ENCODE assay signal across 8 mouse cellular contexts in the genomic region with DNA sequence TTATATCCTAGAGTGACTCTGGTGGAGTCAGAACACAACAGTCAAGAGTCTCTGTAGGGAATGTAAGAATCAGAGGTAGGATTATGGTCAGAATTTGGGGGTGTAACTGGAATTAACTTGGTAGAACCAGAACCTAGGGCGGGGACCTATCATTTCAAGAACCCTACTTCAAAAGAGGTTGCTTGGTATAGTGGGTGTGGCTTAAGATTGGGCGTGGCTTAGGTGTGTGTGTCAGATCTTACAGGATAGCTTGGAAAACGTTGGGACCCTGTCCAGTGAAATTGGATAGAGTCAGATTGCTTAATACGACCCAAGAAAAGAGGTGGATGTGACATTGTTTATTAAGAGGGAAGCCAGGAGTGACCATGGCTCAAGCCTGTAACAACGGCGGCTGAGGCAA. TPM values are rescaled to one million over a fixed set of nuclear protein-coding genes. Genes with fewer than 3 reads are reported as not detected.
DNase-seq lines count a peak whose midpoint lies in the region; ATAC-seq and TF ChIP-seq lines count a peak whose summit lies in the region.

No protein-coding gene starts in this region.

- peaks cover 61% of the 10 kb centered on the region for H3K27me3 ChIP-seq in hindbrain, embryonic 10.5 days (ENCODE audit: insufficient read depth, poor library complexity, severe bottlenecking)
- H3K27me3 ChIP-seq in hindbrain, embryonic 11.5 days (ENCODE audit: control insufficient read depth, insufficient read depth, low read length): peaks cover 41% of the 10 kb centered on the region
- peaks cover 12% of the 10 kb centered on the region for H3K27me3 ChIP-seq in CH12.LX (replicated peaks)
- peaks cover 20% of the 10 kb centered on the region for H3K27me3 ChIP-seq in forebrain, embryonic 15.5 days
- peaks cover 51% of the 10 kb centered on the region for H3K27me3 ChIP-seq in liver, embryonic 14.5 days (ENCODE audit: control insufficient read depth, insufficient read depth, low read length)

- no peak for TF ChIP-seq CTCF in CH12.LX (conservative IDR thresholded peaks at IDR 0.05 in 1 of 2, IDR thresholded peaks at IDR 0.05 in 1 of 2; ENCODE audit: low read depth in 2 of 2, low read length in 2 of 2)
- TF ChIP-seq CTCF in liver, embryonic 14.5 days (IDR thresholded peaks at IDR 0.05; ENCODE audit: low read depth): no peak

- no peak for ATAC-seq in hindbrain, embryonic 11.5 days (ENCODE audit: low FRiP score)
- no peak for ATAC-seq in forebrain, embryonic 15.5 days (replicated peaks)
- no peak for ATAC-seq in liver, embryonic 14.5 days (ENCODE audit: insufficient read depth)

- in situ Hi-C loops in CH12.LX (cut with MboI; ENCODE audit: low pct_ligation_motif_present, low pct_unique_long_range_greater_than_20kb, low sequenced_read_pairs): loop anchor here (5.0 kb wide), 1 partner anchor 102 kb away; a partner anchor contains a TSS

- no peak for TF ChIP-seq RAD21 in CH12.LX (IDR thresholded peaks at IDR 0.05; ENCODE audit: low read depth, low read length)

- TF ChIP-seq POLR2A in CH12.LX (IDR thresholded peaks at IDR 0.05; ENCODE audit: low read depth, low read length): no peak

- no peak overlapping the region; the same call in 1 of the 2 replicates for H3K4me2 ChIP-seq in hindbrain, embryonic 11.5 days (replicated peaks; ENCODE audit: low read depth, low read length)
- H3K4me2 ChIP-seq in CH12.LX (ENCODE audit: insufficient read depth, low read depth, poor library complexity, severe bottlenecking): peak overlapping the region; percentile 76
- H3K4me2 ChIP-seq in forebrain, embryonic 15.5 days (replicated peaks): peak overlapping the region; percentile 70; the same call in 1 of the 2 replicates
- peak overlapping the region; percentile 44 for H3K4me2 ChIP-seq in liver, embryonic 14.5 days (ENCODE audit: low read depth)

- peaks cover 13% of the 10 kb centered on the region; the same call in 1 of the 2 replicates for H3K36me3 ChIP-seq in hindbrain, embryonic 10.5 days
- no peaks in the 10 kb centered on the region for H3K36me3 ChIP-seq in hindbrain, embryonic 11.5 days (ENCODE audit: control insufficient read depth, insufficient read depth, low read length)
- H3K36me3 ChIP-seq in CH12.LX (replicated peaks in 1 of 2; ENCODE audit: control insufficient read depth in 1 of 2, insufficient read depth in 1 of 2, low read length in 1 of 2): peaks cover 16 to 26% of the 10 kb centered on the region in 2 experiments
- H3K36me3 ChIP-seq in forebrain, embryonic 15.5 days: peaks cover 13% of the 10 kb centered on the region; the same call in 1 of the 2 replicates
- H3K36me3 ChIP-seq in liver, embryonic 14.5 days (replicated peaks; ENCODE audit: control insufficient read depth, insufficient read depth, low read depth): no peaks in the 10 kb centered on the region

- peak overlapping the region; percentile 39 for H3K4me3 ChIP-seq in hindbrain, embryonic 10.5 days
- no peak overlapping the region; the same call in 1 of the 2 replicates for H3K4me3 ChIP-seq in hindbrain, embryonic 11.5 days (ENCODE audit: low read depth, low read length)
- H3K4me3 ChIP-seq in CH12.LX (replicated peaks in 1 of 3; ENCODE audit: low read depth in 2 of 3, low read length in 2 of 3, poor library complexity in 1 of 3): peak overlapping the region in 2 of 3 experiments; percentile 41 to 62
- peak overlapping the region; percentile 76; the same call in 1 of the 2 replicates for H3K4me3 ChIP-seq in forebrain, embryonic 15.5 days
- H3K4me3 ChIP-seq in liver, embryonic 14.5 days (ENCODE audit: insufficient read depth in 1 of 2, low read depth in 2 of 2, low read length in 2 of 2): peak overlapping the region in 1 of 2 experiments; percentile 16; a peak in 1 of 4 replicates

- no peak overlapping the region for H3K27ac ChIP-seq in hindbrain, embryonic 10.5 days
- no peak overlapping the region for H3K27ac ChIP-seq in hindbrain, embryonic 11.5 days (ENCODE audit: low read depth, low read length)
- H3K27ac ChIP-seq in CH12.LX (ENCODE audit: insufficient read depth, low read depth): no peak overlapping the region
- H3K27ac ChIP-seq in forebrain, embryonic 15.5 days (replicated peaks): no peak overlapping the region
- H3K27ac ChIP-seq in liver, embryonic 14.5 days: no peak overlapping the region

- peaks cover 62% of the 10 kb centered on the region for H3K4me1 ChIP-seq in hindbrain, embryonic 10.5 days (replicated peaks)
- peaks cover 5% of the 10 kb centered on the region; the same call in 1 of the 2 replicates for H3K4me1 ChIP-seq in hindbrain, embryonic 11.5 days (replicated peaks; ENCODE audit: control insufficient read depth, insufficient read depth, low read length)
- peaks cover 16 to 49% of the 10 kb centered on the region in 2 experiments for H3K4me1 ChIP-seq in CH12.LX (ENCODE audit: control insufficient read depth in 1 of 2, insufficient read depth in 2 of 2)
- H3K4me1 ChIP-seq in forebrain, embryonic 15.5 days: peaks cover 55% of the 10 kb centered on the region
- H3K4me1 ChIP-seq in liver, embryonic 14.5 days (replicated peaks; ENCODE audit: control insufficient read depth in 2 of 2, insufficient read depth in 2 of 2, low read length in 1 of 2): peaks cover 11 to 27% of the 10 kb centered on the region in 2 experiments

- DNase-seq in hindbrain, embryonic 10.5 days (ENCODE audit: low spot score): no peak
- no peak for DNase-seq in hindbrain, embryonic 11.5 days (ENCODE audit: low spot score)
- DNase-seq in CH12.LX (ENCODE audit: extremely low read depth): peak; percentile 58
- DNase-seq in liver, embryonic 14.5 days (ENCODE audit: low read depth in 3 of 3, low spot score in 3 of 3): no peak
- DNase-seq in urinary bladder, adult 18-20 months (ENCODE audit: low spot score in 2 of 2): no peak
- DNase-seq in retina, postnatal 1 day: no peak
- DNase-seq in gastrocnemius, postnatal 36 days: no peak

- H3K79me2 ChIP-seq in CH12.LX (replicated peaks; ENCODE audit: control insufficient read depth, extremely low read depth, insufficient read depth, poor library complexity, severe bottlenecking): no peaks in the 10 kb centered on the region

- 0 out of 2 replicates have a peak, but pooled peaks cover 4% of the 10 kb centered on the region for H3K9me3 ChIP-seq in hindbrain, embryonic 10.5 days
- H3K9me3 ChIP-seq in hindbrain, embryonic 11.5 days (ENCODE audit: control insufficient read depth, low read length): no peaks in the 10 kb centered on the region
- no peaks in the 10 kb centered on the region for H3K9me3 ChIP-seq in CH12.LX (replicated peaks; ENCODE audit: low read length)
- H3K9me3 ChIP-seq in forebrain, embryonic 15.5 days: no peaks in the 10 kb centered on the region
- no peaks in the 10 kb centered on the region for H3K9me3 ChIP-seq in liver, embryonic 14.5 days (ENCODE audit: control insufficient read depth, low read length)

- no peak overlapping the region for H3K9ac ChIP-seq in hindbrain, embryonic 11.5 days (ENCODE audit: low read depth, low read length)
- H3K9ac ChIP-seq in CH12.LX (ENCODE audit: insufficient read depth, low read depth): no peak overlapping the region; the same call in 1 of the 2 replicates
- no peak overlapping the region for H3K9ac ChIP-seq in forebrain, embryonic 15.5 days (replicated peaks)
- no peak overlapping the region; the same call in 1 of the 2 replicates for H3K9ac ChIP-seq in liver, embryonic 14.5 days (replicated peaks)

- WGBS in hindbrain, embryonic 10.5 days: 39% methylated on average over 6 of the region's 6 CpGs
- WGBS in hindbrain, embryonic 11.5 days: 38% methylated on average over 6 of the region's 6 CpGs
- 47% methylated on average over 6 of the region's 6 CpGs for WGBS in forebrain, embryonic 15.5 days
- WGBS in liver, embryonic 14.5 days (ENCODE audit: insufficient replicate concordance): 36% methylated on average over 6 of the region's 6 CpGs

- TF ChIP-seq EP300 in CH12.LX (IDR thresholded peaks at IDR 0.05; ENCODE audit: low read length): no peak
- TF ChIP-seq EP300 in liver, embryonic 14.5 days (IDR thresholded peaks at IDR 0.05; ENCODE audit: low read depth): no peak

- intact Hi-C loops in gastrocnemius, postnatal 36 days (cut with DNase I): loop anchor here (2.0 to 5.0 kb wide), 4 partner anchors 27 to 162 kb away; a partner anchor contains a TSS

- dilution Hi-C loops in CH12.LX (cut with MboI; ENCODE audit: extremely low pct_ligation_motif_present, extremely low pct_unique_long_range_greater_than_20kb, low sequenced_read_pairs): no loop called here

RNA-seq across cellular contexts. Expression of a gene that starts 3.7 kb away (rescaled TPM):
- 2.8 and 4.9 TPM in 2 replicates for polyA plus RNA-seq in hindbrain, embryonic 10.5 days (2016; fragmentation: Nextera tagmentation; extraction: Ambion mirVana)
- 1.4 and 2.0 TPM in 2 replicates for polyA plus RNA-seq in hindbrain, embryonic 11.5 days (2014; fragmentation: Nextera tagmentation; extraction: Ambion mirVana)
- 32.4 and 52.4 TPM in 2 replicates for total RNA-seq in CH12.LX (2012; rRNA removed)
- total RNA-seq in CH12.LX (2014; rRNA removed): 12.3 and 15.6 TPM in 2 replicates
- polyA plus RNA-seq in CH12.LX (2012; ENCODE audit: insufficient read length, low read depth): 29.1 and 30.8 TPM in 2 replicates
- polyA plus RNA-seq in forebrain, embryonic 15.5 days (2015; fragmentation: Nextera tagmentation; extraction: Ambion mirVana): 8.2 and 12.5 TPM in 2 replicates
- polyA plus RNA-seq in liver, embryonic 14.5 days (2012; rRNA removed): 6.1 and 7.3 TPM in 2 replicates
- 0.98 and 1.3 TPM in 2 replicates for polyA plus RNA-seq in liver, embryonic 14.5 days (2014; fragmentation: Nextera tagmentation; extraction: Ambion mirVana)
- 1 to 10 TPM; 9.6 to 10.0 TPM for total RNA-seq in gastrocnemius, postnatal 36 days (2021)

RNA-seq across cellular contexts. Expression of a gene that starts 14.0 kb away (rescaled TPM):
- 0.95 and 1.3 TPM in 2 replicates for polyA plus RNA-seq in hindbrain, embryonic 10.5 days (2016; fragmentation: Nextera tagmentation; extraction: Ambion mirVana)
- 0.89 and 1.7 TPM in 2 replicates for polyA plus RNA-seq in hindbrain, embryonic 11.5 days (2014; fragmentation: Nextera tagmentation; extraction: Ambion mirVana)
- total RNA-seq in CH12.LX (2012; rRNA removed): 0.04 TPM in 1 of 2 replicates, not detected in the other
- not detected in 2 replicates for total RNA-seq in CH12.LX (2014; rRNA removed)
- 0.11 and 0.12 TPM in 2 replicates for polyA plus RNA-seq in CH12.LX (2012; ENCODE audit: insufficient read length, low read depth)
- 18.1 and 20.0 TPM in 2 replicates for polyA plus RNA-seq in forebrain, embryonic 15.5 days (2015; fragmentation: Nextera tagmentation; extraction: Ambion mirVana)
- polyA plus RNA-seq in liver, embryonic 14.5 days (2012; rRNA removed): 0.05 and 0.16 TPM in 2 replicates
- polyA plus RNA-seq in liver, embryonic 14.5 days (2014; fragmentation: Nextera tagmentation; extraction: Ambion mirVana): 0.10 TPM in 1 of 2 replicates, not detected in the other
- not detected for total RNA-seq in gastrocnemius, postnatal 36 days (2021)

RNA-seq across cellular contexts. Expression of a gene that starts 30.4 kb away (rescaled TPM):
- 184 TPM in 2 replicates for polyA plus RNA-seq in hindbrain, embryonic 10.5 days (2016; fragmentation: Nextera tagmentation; extraction: Ambion mirVana)
- polyA plus RNA-seq in hindbrain, embryonic 11.5 days (2014; fragmentation: Nextera tagmentation; extraction: Ambion mirVana): 143 and 149 TPM in 2 replicates
- total RNA-seq in CH12.LX (2012; rRNA removed): 348 and 408 TPM in 2 replicates
- total RNA-seq in CH12.LX (2014; rRNA removed): 178 and 213 TPM in 2 replicates
- 177 and 193 TPM in 2 replicates for polyA plus RNA-seq in CH12.LX (2012; ENCODE audit: insufficient read length, low read depth)
- polyA plus RNA-seq in forebrain, embryonic 15.5 days (2015; fragmentation: Nextera tagmentation; extraction: Ambion mirVana): 135 and 143 TPM in 2 replicates
- polyA plus RNA-seq in liver, embryonic 14.5 days (2012; rRNA removed): 40.7 and 67.5 TPM in 2 replicates
- 75.3 and 76.0 TPM in 2 replicates for polyA plus RNA-seq in liver, embryonic 14.5 days (2014; fragmentation: Nextera tagmentation; extraction: Ambion mirVana)
- total RNA-seq in gastrocnemius, postnatal 36 days (2021): 10 to 100 TPM; 47.3 to 49.9 TPM

RNA-seq across cellular contexts. Expression of a gene that starts 30.8 kb away (rescaled TPM):
- polyA plus RNA-seq in hindbrain, embryonic 10.5 days (2016; fragmentation: Nextera tagmentation; extraction: Ambion mirVana): 16.7 and 22.1 TPM in 2 replicates
- 11.7 and 12.0 TPM in 2 replicates for polyA plus RNA-seq in hindbrain, embryonic 11.5 days (2014; fragmentation: Nextera tagmentation; extraction: Ambion mirVana)
- total RNA-seq in CH12.LX (2012; rRNA removed) (9.3 and 9.8 TPM in 2 replicates), CH12.LX (2014; rRNA removed) (5.1 and 5.2 TPM in 2 replicates)
- 9.2 and 9.6 TPM in 2 replicates for polyA plus RNA-seq in CH12.LX (2012; ENCODE audit: insufficient read length, low read depth)
- 18.7 and 19.4 TPM in 2 replicates for polyA plus RNA-seq in forebrain, embryonic 15.5 days (2015; fragmentation: Nextera tagmentation; extraction: Ambion mirVana)
- 2.2 and 2.3 TPM in 2 replicates for polyA plus RNA-seq in liver, embryonic 14.5 days (2012; rRNA removed)
- 2.3 and 3.0 TPM in 2 replicates for polyA plus RNA-seq in liver, embryonic 14.5 days (2014; fragmentation: Nextera tagmentation; extraction: Ambion mirVana)
- total RNA-seq in gastrocnemius, postnatal 36 days (2021): 1 to 10 TPM; 1.5 to 2.0 TPM

RNA-seq across cellular contexts. Expression of a gene that starts 32.4 kb away (rescaled TPM):
- polyA plus RNA-seq in hindbrain, embryonic 10.5 days (2016; fragmentation: Nextera tagmentation; extraction: Ambion mirVana): 1.8 and 2.9 TPM in 2 replicates
- polyA plus RNA-seq in hindbrain, embryonic 11.5 days (2014; fragmentation: Nextera tagmentation; extraction: Ambion mirVana): 1.6 and 2.6 TPM in 2 replicates
- total RNA-seq in CH12.LX (2012; rRNA removed) (0.04 and 0.08 TPM in 2 replicates), CH12.LX (2014; rRNA removed) (not detected in 2 replicates)
- 0.14 and 0.31 TPM in 2 replicates for polyA plus RNA-seq in CH12.LX (2012; ENCODE audit: insufficient read length, low read depth)
- 2.2 and 2.4 TPM in 2 replicates for polyA plus RNA-seq in forebrain, embryonic 15.5 days (2015; fragmentation: Nextera tagmentation; extraction: Ambion mirVana)
- polyA plus RNA-seq in liver, embryonic 14.5 days (2012; rRNA removed): 0.35 and 0.53 TPM in 2 replicates
- polyA plus RNA-seq in liver, embryonic 14.5 days (2014; fragmentation: Nextera tagmentation; extraction: Ambion mirVana): 0.10 and 0.23 TPM in 2 replicates
- total RNA-seq in gastrocnemius, postnatal 36 days (2021): 1 to 10 TPM; 2.2 to 2.6 TPM
